Mouse (Mus musculus): ENCODE results near the gene Tmem130. TPM values are rescaled to one million over a fixed set of nuclear protein-coding genes. Genes with fewer than 3 reads are reported as not detected.
"Not testable (repeated sequence)": the region's sequence is repeated elsewhere in the genome, so short reads cannot be mapped to it uniquely, and the experiment has no call there.

Tmem130 gene
- polyA plus RNA-seq, 1 experiment from 2014 or later = 429 TPM

DNA sequence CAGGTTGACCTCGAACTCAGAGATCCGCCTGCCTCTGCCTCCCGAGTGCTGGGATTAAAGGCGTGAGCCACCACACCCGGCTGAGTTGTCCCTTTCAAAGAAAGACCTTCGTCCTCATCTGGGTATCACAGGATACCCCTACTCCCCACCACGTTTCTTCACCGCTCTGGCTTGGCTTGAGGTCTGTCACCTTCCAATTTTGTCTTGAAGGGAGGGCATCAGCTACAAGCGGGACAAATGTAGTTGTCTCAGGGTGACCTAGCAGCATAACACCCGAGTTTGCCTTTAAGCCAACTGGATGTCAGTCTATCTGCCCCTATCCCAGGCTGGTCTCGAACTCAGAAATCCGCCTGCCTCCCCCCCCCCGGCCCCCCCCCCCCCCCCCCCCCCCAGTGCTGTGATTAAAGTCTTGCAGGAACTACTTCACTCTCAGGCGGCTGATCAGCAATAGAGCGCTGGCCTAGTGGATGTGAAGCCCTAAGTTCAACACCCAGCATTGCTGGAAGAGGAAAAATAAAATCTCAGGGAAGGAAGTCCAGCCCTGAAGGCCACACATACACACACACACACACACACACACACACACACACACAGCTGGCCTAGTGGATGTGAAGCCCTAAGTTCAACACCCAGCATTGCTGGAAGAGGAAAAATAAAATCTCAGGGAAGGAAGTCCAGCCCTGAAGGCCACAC lies 5.6 kb upstream of the Tmem130 start, which contains the start of gene Trrap:
Trrap (plus strand) TSS at position 627 of the 693 bp plus-strand sequence.
- peak; percentile 2 for ATAC-seq (ENCODE audit: low FRiP score, low read depth)
- H3K36me3 ChIP-seq = peaks cover 16% of the 10 kb centered on the region
- H3K9ac ChIP-seq = peak within 1 kb of the TSS; percentile 98
- 90% methylated on average over 12 of the region's 15 CpGs for WGBS
- H3K4me3 ChIP-seq = peak within 1 kb of the TSS; percentile 96
- H3K9me3 ChIP-seq, H3K27me3 ChIP-seq: not testable (repeated sequence)
- peaks cover 13% of the 10 kb centered on the region for H3K4me1 ChIP-seq (replicated peaks)
- H3K27ac ChIP-seq (replicated peaks) = peak within 1 kb of the TSS; percentile 99
- H3K4me2 ChIP-seq = peak within 1 kb of the TSS; percentile 82

DNA sequence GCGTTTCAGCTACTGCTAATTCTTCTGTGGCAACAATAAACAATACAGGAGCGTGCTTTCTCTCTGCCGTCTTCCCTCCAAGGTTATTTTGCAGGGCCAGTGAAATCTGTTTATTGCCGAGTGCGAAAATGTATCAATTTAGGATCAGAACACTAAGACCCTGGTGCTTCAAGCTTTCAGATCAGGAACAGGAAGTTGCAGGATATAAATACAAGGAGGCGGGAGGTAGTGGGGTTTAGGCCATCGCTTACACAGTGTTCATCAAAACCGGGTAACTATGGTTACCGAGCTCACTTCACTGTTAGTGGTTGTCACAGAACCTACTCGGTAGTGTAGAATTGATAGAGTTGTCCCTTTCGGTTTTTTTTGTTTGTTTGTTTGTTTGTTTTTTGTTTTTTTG lies 5.0 kb upstream of the Tmem130 start:
- no peak overlapping the region for H3K27ac ChIP-seq (replicated peaks)
- peaks cover 11% of the 10 kb centered on the region for H3K36me3 ChIP-seq
- 80% methylated on average over 11 of the region's 11 CpGs for WGBS
- H3K9ac ChIP-seq = no peak overlapping the region
- peaks cover 13% of the 10 kb centered on the region for H3K4me1 ChIP-seq (replicated peaks)
- H3K27me3 ChIP-seq = no peaks in the 10 kb centered on the region
- H3K4me2 ChIP-seq = no peak overlapping the region
- no peak for ATAC-seq (ENCODE audit: low FRiP score, low read depth)
- no peaks in the 10 kb centered on the region for H3K9me3 ChIP-seq
- H3K4me3 ChIP-seq = no peak overlapping the region

DNA sequence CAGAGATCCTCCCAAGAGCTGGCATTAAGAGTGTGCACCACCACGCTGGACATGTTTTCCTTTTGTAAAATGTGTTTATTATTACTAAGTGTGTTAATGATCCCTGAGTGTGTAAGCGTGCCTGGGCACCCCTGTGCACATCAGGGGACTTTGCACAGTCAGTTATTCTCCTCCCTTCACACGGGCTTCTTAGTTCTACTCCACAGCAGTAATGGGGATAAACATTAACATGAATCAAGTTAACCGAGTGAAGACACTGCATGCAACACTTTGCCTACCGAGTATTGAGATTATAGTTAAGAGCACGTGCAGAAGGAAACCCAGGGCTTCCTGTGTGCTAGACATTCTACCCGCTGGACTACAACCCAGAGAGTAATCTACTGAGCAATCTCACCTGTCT lies 4.4 kb upstream of the Tmem130 start:
- Histone ChIP-seq H3K36me3 (peaks cover 6% of the 10 kb centered on the region; the same call in 1 of the 2 replicates), H3K4me1 (replicated peaks) (peaks cover 13% of the 10 kb centered on the region), H3K27me3 (no peaks in the 10 kb centered on the region), H3K4me3 (no peak overlapping the region), H3K9me3 (no peaks in the 10 kb centered on the region), H3K9ac (no peak overlapping the region), H3K4me2 (no peak overlapping the region), H3K27ac (replicated peaks) (no peak overlapping the region)
- ATAC-seq (ENCODE audit: low FRiP score, low read depth) = no peak
- WGBS = 78% methylated on average over 7 of the region's 7 CpGs

DNA sequence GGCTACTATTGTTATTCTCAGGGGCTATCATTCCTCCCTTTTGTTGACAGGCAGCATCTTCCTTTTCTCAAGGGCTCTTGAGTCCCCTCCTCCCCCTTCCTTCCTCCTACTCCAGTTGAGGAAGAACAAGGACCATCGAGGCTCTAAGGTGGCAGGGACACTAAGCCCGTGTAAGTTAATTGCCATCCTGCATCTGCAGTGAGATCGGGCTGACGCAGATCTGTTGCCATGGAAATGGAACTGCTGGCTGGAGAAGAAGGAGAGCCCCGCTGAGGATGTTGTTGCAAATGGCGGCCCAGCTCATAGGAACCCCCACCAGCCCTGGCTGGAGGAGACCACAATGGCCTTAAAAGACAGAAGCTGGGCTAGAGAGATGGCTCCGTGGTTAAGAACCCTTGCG lies 3.2 kb downstream of the Tmem130 start:
- H3K27ac ChIP-seq (replicated peaks) = peak overlapping the region; percentile 58
- no peaks in the 10 kb centered on the region for H3K27me3 ChIP-seq
- ATAC-seq (ENCODE audit: low FRiP score, low read depth) = no peak
- peak overlapping the region; percentile 2; the same call in 1 of the 2 replicates for H3K4me3 ChIP-seq
- peak overlapping the region; percentile 54 for H3K4me2 ChIP-seq
- H3K9me3 ChIP-seq = no peaks in the 10 kb centered on the region
- H3K9ac ChIP-seq = no peak overlapping the region
- peaks cover 29% of the 10 kb centered on the region for H3K4me1 ChIP-seq (replicated peaks)
- WGBS = 7% methylated on average over 8 of the region's 8 CpGs
- H3K36me3 ChIP-seq = peaks cover 8% of the 10 kb centered on the region; the same call in 1 of the 2 replicates

DNA sequence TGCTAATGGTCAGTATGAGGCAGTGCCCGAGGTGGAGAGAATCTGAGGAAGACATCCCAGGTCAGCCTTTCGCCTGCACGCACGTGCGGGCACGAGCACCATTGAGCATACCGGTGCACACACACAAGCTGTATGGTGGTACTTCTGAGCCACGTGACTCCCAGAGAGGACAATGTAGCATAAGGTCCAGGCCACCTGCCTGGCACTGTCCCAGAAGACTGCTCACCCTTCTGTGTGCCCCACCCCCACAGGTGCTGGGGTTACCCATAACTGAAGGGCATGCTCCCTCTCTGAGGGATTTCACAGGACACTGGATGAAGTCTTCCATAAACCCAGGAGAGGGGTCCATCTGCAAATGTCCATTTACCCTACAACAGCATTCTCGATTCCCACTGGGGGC lies 4.2 kb downstream of the Tmem130 start:
- H3K27ac ChIP-seq (replicated peaks) = no peak overlapping the region
- no peak overlapping the region for H3K4me3 ChIP-seq
- peaks cover 29% of the 10 kb centered on the region for H3K4me1 ChIP-seq (replicated peaks)
- H3K27me3 ChIP-seq = no peaks in the 10 kb centered on the region
- no peak overlapping the region for H3K4me2 ChIP-seq
- 87% methylated on average over 9 of the region's 9 CpGs for WGBS
- peaks cover 11% of the 10 kb centered on the region; the same call in 1 of the 2 replicates for H3K36me3 ChIP-seq
- no peak for ATAC-seq (ENCODE audit: low FRiP score, low read depth)
- H3K9ac ChIP-seq = no peak overlapping the region
- H3K9me3 ChIP-seq = no peaks in the 10 kb centered on the region

DNA sequence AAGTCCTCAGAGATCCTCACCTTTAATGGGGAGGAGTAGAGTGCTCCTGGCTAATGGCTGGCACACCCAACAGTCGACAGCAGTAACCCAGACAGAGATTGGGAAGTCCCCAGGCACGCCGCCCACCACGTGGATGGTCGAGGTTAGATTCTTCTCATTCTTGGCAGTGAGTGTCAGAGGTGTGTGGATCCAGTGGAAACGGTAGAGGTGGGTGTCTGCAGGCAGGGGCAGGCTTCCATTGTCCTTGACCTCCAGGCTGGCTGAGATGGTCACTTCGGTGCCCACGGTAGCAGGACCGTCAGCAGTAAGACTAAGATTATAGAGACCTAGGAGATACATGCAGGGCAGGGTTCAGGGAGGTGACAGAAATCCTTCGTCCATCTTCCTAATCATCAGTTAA lies 6.4 kb downstream of the Tmem130 start:
- no peak for ATAC-seq (ENCODE audit: low FRiP score, low read depth)
- no peaks in the 10 kb centered on the region for H3K27me3 ChIP-seq
- 80% methylated on average over 10 of the region's 10 CpGs for WGBS
- no peak overlapping the region for H3K4me3 ChIP-seq
- no peak overlapping the region for H3K9ac ChIP-seq
- no peak overlapping the region for H3K4me2 ChIP-seq
- peaks cover 28% of the 10 kb centered on the region for H3K4me1 ChIP-seq (replicated peaks)
- peaks cover 21% of the 10 kb centered on the region; the same call in 1 of the 2 replicates for H3K36me3 ChIP-seq
- no peak overlapping the region for H3K27ac ChIP-seq (replicated peaks)
- H3K9me3 ChIP-seq = no peaks in the 10 kb centered on the region

DNA sequence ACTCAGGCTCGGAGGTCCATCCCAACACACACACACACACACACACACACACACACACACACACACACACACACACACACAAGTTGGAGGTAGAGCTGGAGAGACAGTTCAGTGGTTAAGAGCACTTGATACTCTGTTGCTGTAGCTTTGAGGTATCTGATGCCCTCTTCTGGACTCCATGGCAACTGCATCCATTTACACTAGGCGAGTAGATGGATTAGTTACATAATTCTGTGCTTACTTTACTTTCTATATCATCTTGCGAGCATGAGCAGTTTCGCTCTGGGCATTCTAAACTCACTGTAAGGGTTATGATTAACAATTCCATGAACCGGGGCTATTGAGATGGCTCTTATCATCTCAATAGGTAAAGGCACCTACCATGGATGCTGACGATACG lies 8.6 kb downstream of the Tmem130 start:
- WGBS = 64% methylated on average over 7 of the region's 7 CpGs
- Histone ChIP-seq H3K4me3 (no peak overlapping the region), H3K4me2 (no peak overlapping the region), H3K36me3 (peaks cover 43% of the 10 kb centered on the region), H3K9ac (no peak overlapping the region), H3K4me1 (replicated peaks) (peaks cover 8% of the 10 kb centered on the region), H3K27me3 (no peaks in the 10 kb centered on the region), H3K9me3 (no peaks in the 10 kb centered on the region), H3K27ac (replicated peaks) (no peak overlapping the region)
- ATAC-seq (ENCODE audit: low FRiP score, low read depth) = no peak

DNA sequence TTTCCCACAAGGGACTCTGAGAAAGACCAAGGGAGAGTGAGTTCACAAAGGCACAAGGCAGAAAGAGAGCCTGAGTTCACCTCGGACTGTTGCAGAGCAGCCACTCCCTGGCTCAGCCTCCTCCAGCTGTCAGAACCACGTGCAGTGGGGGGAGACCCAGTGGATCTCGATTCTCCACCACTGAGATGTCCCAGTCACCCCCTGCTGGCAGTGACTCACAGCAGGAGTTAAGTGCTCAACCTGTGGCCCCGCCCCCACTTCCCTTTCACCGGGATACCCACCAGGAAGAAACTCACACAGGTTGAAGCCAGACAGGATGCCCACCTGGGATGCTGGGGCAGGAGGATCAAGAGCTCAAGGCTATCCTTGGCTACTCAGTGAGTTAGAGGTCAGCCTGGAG lies 9.2 kb downstream of the Tmem130 start:
- WGBS = 21% methylated on average over 5 of the region's 5 CpGs
- no peaks in the 10 kb centered on the region for H3K27me3 ChIP-seq
- H3K27ac ChIP-seq (replicated peaks) = no peak overlapping the region
- peaks cover 44% of the 10 kb centered on the region for H3K36me3 ChIP-seq
- H3K4me1 ChIP-seq (replicated peaks) = peaks cover 2% of the 10 kb centered on the region
- H3K4me3 ChIP-seq = no peak overlapping the region
- no peak overlapping the region for H3K9ac ChIP-seq
- no peaks in the 10 kb centered on the region for H3K9me3 ChIP-seq
- ATAC-seq (ENCODE audit: low FRiP score, low read depth) = no peak
- H3K4me2 ChIP-seq = no peak overlapping the region

DNA sequence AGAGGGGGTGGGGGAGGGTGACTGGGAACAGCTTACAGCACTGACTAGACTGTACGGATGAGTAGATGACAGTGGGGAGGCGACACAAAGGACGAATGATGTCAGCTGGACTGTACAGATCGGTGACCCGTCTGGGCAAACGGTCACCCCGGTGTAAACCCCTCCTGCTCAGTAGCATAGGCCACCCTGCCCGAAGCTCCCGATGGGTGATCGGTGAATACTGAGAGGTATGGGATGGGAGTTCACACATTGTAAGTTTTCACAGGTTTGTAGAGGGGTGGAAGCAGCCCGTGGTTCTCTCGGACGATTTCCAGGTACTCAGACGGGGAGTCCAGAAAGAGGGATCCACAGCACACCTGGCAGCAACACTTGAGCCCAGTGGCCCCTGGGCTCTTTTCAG lies 24.5 kb downstream of the Tmem130 start:
- peaks cover 37% of the 10 kb centered on the region for H3K36me3 ChIP-seq
- WGBS = 88% methylated on average over 14 of the region's 14 CpGs
- no peaks in the 10 kb centered on the region for H3K27me3 ChIP-seq
- H3K27ac ChIP-seq (replicated peaks) = no peak overlapping the region
- no peak overlapping the region for H3K4me2 ChIP-seq
- no peak overlapping the region for H3K9ac ChIP-seq
- no peaks in the 10 kb centered on the region for H3K9me3 ChIP-seq
- no peak overlapping the region for H3K4me3 ChIP-seq
- no peaks in the 10 kb centered on the region for H3K4me1 ChIP-seq (replicated peaks)
- no peak for ATAC-seq (ENCODE audit: low FRiP score, low read depth)

DNA sequence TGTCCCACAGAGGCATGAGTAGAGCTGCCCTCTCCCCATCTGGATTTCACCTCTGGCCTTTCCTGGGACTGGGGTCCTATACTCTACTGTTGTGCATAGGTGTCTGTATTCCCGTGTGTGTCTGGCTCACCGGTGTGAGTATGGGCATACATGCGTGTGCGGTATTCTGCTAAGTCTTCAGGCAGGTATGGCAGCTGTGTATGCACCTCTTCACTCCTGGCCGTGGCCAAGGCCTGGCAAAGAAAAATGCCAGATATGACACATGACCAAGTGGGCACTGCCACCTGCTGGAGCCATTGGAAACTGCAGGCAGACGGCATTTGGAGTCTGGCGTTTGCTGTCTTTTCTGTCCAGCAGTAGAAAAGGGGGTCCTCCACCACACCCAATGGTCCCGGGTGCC lies 26.7 kb downstream of the Tmem130 start:
- no peaks in the 10 kb centered on the region for H3K9me3 ChIP-seq
- no peaks in the 10 kb centered on the region for H3K4me1 ChIP-seq (replicated peaks)
- no peaks in the 10 kb centered on the region for H3K27me3 ChIP-seq
- H3K9ac ChIP-seq = no peak overlapping the region
- no peak overlapping the region for H3K4me3 ChIP-seq
- 33% methylated on average over 8 of the region's 8 CpGs for WGBS
- H3K36me3 ChIP-seq = peaks cover 18% of the 10 kb centered on the region
- H3K27ac ChIP-seq (replicated peaks) = no peak overlapping the region
- peak; percentile 67 for ATAC-seq (ENCODE audit: low FRiP score, low read depth)
- no peak overlapping the region for H3K4me2 ChIP-seq

DNA sequence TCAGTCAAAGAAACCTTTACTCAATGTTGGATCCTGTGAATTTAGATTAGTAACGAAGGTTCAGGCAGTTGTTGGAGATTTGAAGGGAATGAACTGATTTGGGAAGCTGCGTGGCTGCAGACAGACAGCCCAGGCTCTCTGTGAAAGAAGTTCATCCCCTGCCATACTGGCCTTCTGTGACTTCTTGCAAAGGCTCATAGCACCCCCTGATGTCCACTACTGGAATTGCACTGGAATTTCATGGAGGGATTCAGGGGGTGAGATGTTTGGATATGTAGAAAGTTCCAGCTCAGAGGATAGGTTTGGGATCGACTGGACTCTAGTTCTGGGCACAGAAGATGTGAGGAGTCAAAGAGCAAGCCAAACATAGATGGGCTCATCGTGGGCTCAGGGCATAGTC lies 27.7 kb downstream of the Tmem130 start:
- H3K9me3 ChIP-seq = no peaks in the 10 kb centered on the region
- no peak overlapping the region for H3K9ac ChIP-seq
- peaks cover 9% of the 10 kb centered on the region for H3K36me3 ChIP-seq
- H3K27ac ChIP-seq (replicated peaks) = no peak overlapping the region
- H3K4me3 ChIP-seq = no peak overlapping the region
- H3K27me3 ChIP-seq = no peaks in the 10 kb centered on the region
- 35% methylated on average over 4 of the region's 4 CpGs for WGBS
- no peaks in the 10 kb centered on the region for H3K4me1 ChIP-seq (replicated peaks)
- no peak overlapping the region for H3K4me2 ChIP-seq
- peak; percentile 35; the same call in 1 of the 2 replicates for ATAC-seq (ENCODE audit: low FRiP score, low read depth)

DNA sequence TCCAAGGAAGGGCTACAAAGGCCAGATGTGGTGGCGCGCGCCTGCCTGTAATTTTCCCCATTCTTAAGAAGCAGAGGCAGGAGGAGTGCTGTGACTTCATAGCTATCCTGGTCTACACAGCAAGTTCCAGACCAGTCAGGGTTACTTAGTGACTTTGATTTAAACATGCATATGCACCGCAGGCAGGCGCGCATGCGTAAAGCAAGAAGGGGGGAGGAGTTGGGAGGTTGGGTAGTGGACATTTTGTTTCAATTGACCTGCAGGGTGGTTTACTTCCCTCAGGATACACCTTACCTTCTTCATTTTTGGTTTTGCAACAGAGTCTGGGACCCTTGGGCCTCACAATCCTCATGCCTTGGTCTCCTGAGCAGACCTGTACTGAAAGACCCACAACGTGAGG lies 32.4 kb downstream of the Tmem130 start:
- Histone ChIP-seq H3K27ac (replicated peaks) (no peak overlapping the region), H3K9ac (no peak overlapping the region), H3K4me1 (replicated peaks) (no peaks in the 10 kb centered on the region), H3K4me2 (no peak overlapping the region), H3K36me3 (no peaks in the 10 kb centered on the region), H3K4me3 (no peak overlapping the region), H3K9me3 (no peaks in the 10 kb centered on the region), H3K27me3 (peaks cover 7% of the 10 kb centered on the region)
- WGBS = 80% methylated on average over 8 of the region's 8 CpGs
- ATAC-seq (ENCODE audit: low FRiP score, low read depth) = no peak

DNA sequence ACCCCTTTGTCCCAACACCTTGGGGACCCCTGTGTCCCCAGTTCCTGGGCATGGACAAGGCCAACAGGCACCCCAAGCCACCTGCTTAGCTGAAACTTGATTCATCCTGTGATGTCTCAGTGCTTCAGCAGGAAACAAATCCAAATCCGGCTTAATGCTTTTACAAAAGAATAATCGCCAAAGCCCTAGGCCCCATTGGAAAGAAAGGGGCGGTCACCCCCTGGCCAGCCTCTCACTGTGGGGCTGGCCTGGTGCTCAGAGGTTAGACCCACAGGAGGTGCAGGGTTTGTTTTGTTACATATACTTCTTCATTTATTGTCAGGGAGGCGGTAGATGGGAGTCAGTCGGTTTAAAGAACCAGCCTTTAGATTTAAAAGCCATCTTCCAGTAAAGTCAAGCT lies 33.4 kb downstream of the Tmem130 start:
- H3K4me3 ChIP-seq = no peak overlapping the region
- H3K4me2 ChIP-seq = no peak overlapping the region
- no peaks in the 10 kb centered on the region for H3K9me3 ChIP-seq
- H3K27me3 ChIP-seq = peaks cover 7% of the 10 kb centered on the region
- H3K4me1 ChIP-seq (replicated peaks) = no peaks in the 10 kb centered on the region
- no peak for ATAC-seq (ENCODE audit: low FRiP score, low read depth)
- WGBS = 22% methylated on average over 5 of the region's 5 CpGs
- no peak overlapping the region for H3K9ac ChIP-seq
- no peaks in the 10 kb centered on the region for H3K36me3 ChIP-seq
- no peak overlapping the region for H3K27ac ChIP-seq (replicated peaks)

Data from hindbrain, embryonic 15.5 days (tissue).